Mouse (Mus musculus): Measurements from ENCODE around the gene Gstm3.
"Not testable (repeated sequence)": the region's sequence is repeated elsewhere in the genome, so short reads cannot be mapped to it uniquely, and the experiment has no call there.

Gstm3 gene

GRCm38 (mm10) chr3:107974237-107974636 lies 5.2 kb upstream of the Gstm3 start:
- no peak for DNase-seq (ENCODE audit: low spot score in 2 of 2)

- no peak for DNase-seq (ENCODE audit: low spot score in 2 of 2)
These were observed 3.0 kb upstream of the Gstm3 start for GRCm38 (mm10) chr3:107972070-107972469.

- DNase-seq (ENCODE audit: low spot score in 2 of 2) = not testable (repeated sequence)
These were observed 2.0 kb upstream of the Gstm3 start for GRCm38 (mm10) chr3:107971101-107971500.

GRCm38 (mm10) chr3:107966631-107967030 lies 2.5 kb downstream of the Gstm3 start:
- DNase-seq (ENCODE audit: low spot score in 2 of 2) = no peak

GRCm38 (mm10) chr3:107965592-107965991 lies 3.5 kb downstream of the Gstm3 start:
- no peak for DNase-seq (ENCODE audit: low spot score in 2 of 2)

- DNase-seq (ENCODE audit: low spot score in 2 of 2) = no peak
These were observed 4.3 kb downstream of the Gstm3 start for GRCm38 (mm10) chr3:107964656-107965308.

GRCm38 (mm10) chr3:107964026-107964425 lies 5.1 kb downstream of the Gstm3 start:
- no peak for DNase-seq (ENCODE audit: low spot score in 2 of 2)

GRCm38 (mm10) chr3:107955260-107955659 lies 13.8 kb downstream of the Gstm3 start:
- not testable (repeated sequence) for DNase-seq (ENCODE audit: low spot score in 2 of 2)

- no peak for DNase-seq (ENCODE audit: low spot score in 2 of 2)
These were observed 15.2 kb downstream of the Gstm3 start for GRCm38 (mm10) chr3:107953906-107954305.

- peak in 1 of 2 experiments; percentile 12 for DNase-seq (ENCODE audit: low spot score in 2 of 2)
These were observed 15.7 kb downstream of the Gstm3 start for GRCm38 (mm10) chr3:107953328-107953755.

GRCm38 (mm10) chr3:107950531-107950930 lies 18.6 kb downstream of the Gstm3 start:
- no peak for DNase-seq (ENCODE audit: low spot score in 2 of 2)

- DNase-seq (ENCODE audit: low spot score in 2 of 2) = not testable (repeated sequence)
These were observed 19.6 kb downstream of the Gstm3 start for GRCm38 (mm10) chr3:107949461-107949860.

- DNase-seq (ENCODE audit: low spot score in 2 of 2) = no peak
These were observed 23.4 kb downstream of the Gstm3 start for GRCm38 (mm10) chr3:107945729-107946128.

GRCm38 (mm10) chr3:107943239-107943990 lies 25.7 kb downstream of the Gstm3 start, which contains the start of gene Gstm6:
Gstm6 (minus strand) TSS chr3:107943749.
- no peak for DNase-seq (ENCODE audit: low spot score in 2 of 2)

- DNase-seq (ENCODE audit: low spot score in 2 of 2) = no peak
These were observed 27.8 kb downstream of the Gstm3 start for GRCm38 (mm10) chr3:107941261-107941660.

GRCm38 (mm10) chr3:107940524-107940923 lies 28.6 kb downstream of the Gstm3 start:
- no peak for DNase-seq (ENCODE audit: low spot score in 2 of 2)

GRCm38 (mm10) chr3:107939830-107940229 lies 29.3 kb downstream of the Gstm3 start:
- DNase-seq (ENCODE audit: low spot score in 2 of 2) = no peak

GRCm38 (mm10) chr3:107939403-107939802 lies 29.7 kb downstream of the Gstm3 start:
- DNase-seq (ENCODE audit: low spot score in 2 of 2) = peak in 1 of 2 experiments; percentile 18

- DNase-seq (ENCODE audit: low spot score in 2 of 2) = no peak
These were observed 33.2 kb downstream of the Gstm3 start for GRCm38 (mm10) chr3:107935888-107936287.

GRCm38 (mm10) chr3:107935268-107935667 lies 33.8 kb downstream of the Gstm3 start:
- DNase-seq (ENCODE audit: low spot score in 2 of 2) = no peak

- DNase-seq (ENCODE audit: low spot score in 2 of 2) = no peak
These were observed 37.0 kb downstream of the Gstm3 start for GRCm38 (mm10) chr3:107932128-107932527.

GRCm38 (mm10) chr3:107931670-107932069 lies 37.4 kb downstream of the Gstm3 start, which contains the start of gene Gstm7:
Gstm7 (minus strand) TSS chr3:107931817.
- DNase-seq (ENCODE audit: low spot score in 2 of 2) = peak; percentile 65 to 75

- DNase-seq (ENCODE audit: low spot score in 2 of 2) = no peak
These were observed 37.9 kb downstream of the Gstm3 start for GRCm38 (mm10) chr3:107931134-107931533.
